Mouse (Mus musculus) v-Abl transformed pro-B cells (cell line): Measurements from ENCODE around the gene Ston1.

Experiments used
- in situ Hi-C, 2 experiments: fragments of 400-800 bp; cut with MboI; formaldehyde crosslinking; loops; one replicate each; pipeline ENCODE4 v1.15.1; 2025; ENCODE audit not compliant: unreplicated experiment in 2 of 2

Ston1 gene

GRCm38 (mm10) chr17:88597222-88598055 lies at the start of gene Ston1:
TSS of gene Ston1 (plus strand) at chr17:88597684.
- in situ Hi-C loops = no loop called here

- in situ Hi-C loops = no loop called here
Measured at GRCm38 (mm10) chr17:88549411-88550191, 47.9 kb upstream of the Ston1 start.

- in situ Hi-C loops = no loop called here
Measured at GRCm38 (mm10) chr17:88550351-88550750, 47.1 kb upstream of the Ston1 start.

GRCm38 (mm10) chr17:88550981-88551940 lies 46.2 kb upstream of the Ston1 start:
- in situ Hi-C loops = no loop called here

GRCm38 (mm10) chr17:88552556-88552955 lies 44.9 kb upstream of the Ston1 start:
- in situ Hi-C loops = no loop called here

- in situ Hi-C loops = no loop called here
Measured at GRCm38 (mm10) chr17:88553001-88553449, 44.5 kb upstream of the Ston1 start.

DNA sequence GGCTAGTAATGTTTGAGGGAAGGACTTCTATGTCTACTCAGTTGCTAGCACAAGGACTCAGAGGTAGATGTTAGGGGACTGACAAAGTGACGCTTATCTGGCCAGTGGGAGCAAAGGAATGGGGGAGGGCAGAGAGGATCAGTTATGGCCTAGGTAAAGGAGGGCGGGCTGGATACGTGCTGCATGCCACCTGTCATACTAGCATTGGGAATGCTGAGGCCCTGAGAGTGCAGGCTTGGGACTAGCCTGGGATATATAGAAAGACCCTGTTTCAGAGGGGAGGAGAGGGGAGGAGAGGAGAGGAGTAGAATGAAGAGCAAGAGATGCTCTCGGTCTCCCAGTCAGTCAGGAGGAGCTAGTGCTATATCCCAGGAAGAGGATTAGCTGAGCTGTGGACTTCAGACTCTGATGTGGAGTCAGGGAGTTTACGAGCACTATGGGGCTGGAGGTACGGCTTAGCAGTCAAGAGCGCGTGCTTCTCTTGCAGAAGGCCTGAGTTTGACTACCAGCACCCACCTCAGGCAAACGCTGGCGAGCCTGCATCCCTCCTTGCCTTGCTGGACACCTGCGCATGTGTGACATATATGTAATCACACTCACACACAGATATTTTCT lies 43.9 kb upstream of the Ston1 start:
- in situ Hi-C loops = no loop called here

GRCm38 (mm10) chr17:88556176-88556575 lies 41.3 kb upstream of the Ston1 start:
- in situ Hi-C loops = no loop called here

GRCm38 (mm10) chr17:88556688-88557087 lies 40.8 kb upstream of the Ston1 start:
- in situ Hi-C loops = no loop called here

- in situ Hi-C loops = no loop called here
Measured at GRCm38 (mm10) chr17:88558168-88558842, 39.2 kb upstream of the Ston1 start.

DNA sequence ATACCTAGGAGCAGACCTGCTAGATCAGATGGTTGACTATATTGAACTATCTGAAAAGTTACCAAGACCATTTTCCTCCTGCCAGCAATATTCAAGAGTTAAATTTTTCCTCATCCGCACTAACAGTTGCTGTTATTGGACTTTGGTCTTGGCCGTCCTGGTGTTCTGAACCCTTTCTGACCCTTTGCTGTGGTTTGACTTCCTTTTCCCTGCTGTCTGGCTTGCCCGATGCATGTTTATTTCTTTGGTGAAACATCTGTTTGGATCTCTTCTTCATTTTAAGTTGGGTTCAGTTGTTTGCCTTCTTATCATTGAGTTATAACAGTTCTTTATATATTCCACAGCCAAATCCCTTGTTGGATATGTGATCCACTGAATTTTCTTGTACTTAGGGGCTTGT lies 33.9 kb upstream of the Ston1 start:
- in situ Hi-C loops = no loop called here

GRCm38 (mm10) chr17:88569807-88570540 lies 27.5 kb upstream of the Ston1 start:
- in situ Hi-C loops = no loop called here

GRCm38 (mm10) chr17:88570784-88571183 lies 26.7 kb upstream of the Ston1 start:
- in situ Hi-C loops = no loop called here

DNA sequence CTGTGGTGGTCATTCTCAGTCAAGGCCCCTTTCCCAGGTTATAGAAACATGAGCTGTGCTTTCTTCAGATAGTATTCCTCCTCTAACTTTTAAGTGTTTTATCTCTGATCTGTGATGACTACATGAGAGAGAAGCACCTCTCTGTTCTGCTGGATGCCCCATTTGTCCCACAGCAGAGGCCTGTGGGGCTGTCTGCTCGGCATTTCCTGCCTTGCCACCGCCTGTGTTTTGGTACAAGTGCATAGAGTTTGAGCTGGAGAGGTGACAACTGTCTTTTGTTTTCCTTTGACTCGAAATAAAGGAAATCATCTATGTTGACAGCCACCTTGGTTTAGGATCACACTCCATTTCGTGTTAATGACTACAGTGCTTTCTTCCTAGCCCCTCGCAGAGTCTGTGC lies 22.7 kb upstream of the Ston1 start:
- in situ Hi-C loops = no loop called here

DNA sequence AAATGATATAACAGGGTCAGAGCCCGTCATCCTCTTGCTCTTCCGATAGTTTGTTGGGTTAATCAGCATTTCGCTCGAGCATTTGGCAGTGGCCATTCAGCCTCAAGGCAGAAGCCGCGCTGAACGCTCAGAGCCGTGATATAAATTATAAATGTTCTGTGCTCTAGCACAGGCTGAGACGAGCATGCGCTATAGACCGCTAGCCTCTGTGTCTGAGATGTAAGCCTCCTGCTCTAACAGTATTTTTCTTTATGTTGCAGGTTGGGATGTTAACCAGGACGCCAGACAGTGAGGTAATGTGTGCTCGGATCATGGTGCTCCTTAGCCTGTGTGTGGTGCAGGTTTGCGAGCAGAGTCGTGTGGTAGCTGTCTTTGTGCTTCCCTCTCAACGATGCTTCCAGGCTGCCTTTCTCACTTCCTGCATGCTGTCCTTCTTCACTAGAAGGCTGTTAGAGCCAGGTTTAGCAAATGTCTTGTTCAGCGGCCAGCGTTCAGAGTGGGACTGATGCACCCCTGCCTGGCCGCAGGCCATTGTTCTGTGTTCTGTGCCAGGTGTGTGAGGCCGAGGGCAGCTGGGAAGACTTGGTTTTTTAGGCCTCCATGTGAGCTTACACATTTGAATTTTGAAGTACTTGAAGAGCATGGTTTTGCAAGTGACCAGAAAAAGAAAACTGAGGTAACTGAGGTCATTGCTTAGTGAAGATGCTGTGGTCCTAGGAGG lies 18.8 kb upstream of the Ston1 start:
- in situ Hi-C loops = no loop called here

DNA sequence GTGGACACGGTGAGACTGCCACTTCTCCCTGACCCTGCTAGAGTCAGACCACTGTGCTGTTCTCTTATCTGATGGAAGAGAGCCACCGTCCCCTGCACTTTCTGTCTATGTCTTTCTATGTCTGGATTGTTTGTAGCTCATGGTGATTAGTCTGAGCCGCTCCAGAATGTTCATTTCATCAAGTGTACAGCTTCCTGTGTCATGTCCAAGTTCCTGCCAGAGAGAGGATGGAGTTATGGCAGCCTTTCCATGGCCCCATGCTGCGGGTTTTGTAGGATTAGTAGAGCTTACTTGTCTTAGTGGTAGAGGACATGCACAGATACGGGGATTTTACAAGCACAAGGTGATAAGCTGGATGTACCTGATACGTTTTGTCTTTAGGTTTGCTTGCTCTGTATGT lies 16.9 kb upstream of the Ston1 start:
- in situ Hi-C loops = no loop called here

- in situ Hi-C loops = no loop called here
Measured at GRCm38 (mm10) chr17:88581511-88582021, 15.9 kb upstream of the Ston1 start.

GRCm38 (mm10) chr17:88582999-88583398 lies 14.5 kb upstream of the Ston1 start:
- in situ Hi-C loops = no loop called here
